Mouse (Mus musculus): ENCODE measurements around the gene Col6a2. TPM values are rescaled to one million over a fixed set of nuclear protein-coding genes. Genes with fewer than 3 reads are reported as not detected.

The Col6a2 gene
- polyA plus RNA-seq, 1 experiment from 2014 or later: 38.0 TPM

DNA sequence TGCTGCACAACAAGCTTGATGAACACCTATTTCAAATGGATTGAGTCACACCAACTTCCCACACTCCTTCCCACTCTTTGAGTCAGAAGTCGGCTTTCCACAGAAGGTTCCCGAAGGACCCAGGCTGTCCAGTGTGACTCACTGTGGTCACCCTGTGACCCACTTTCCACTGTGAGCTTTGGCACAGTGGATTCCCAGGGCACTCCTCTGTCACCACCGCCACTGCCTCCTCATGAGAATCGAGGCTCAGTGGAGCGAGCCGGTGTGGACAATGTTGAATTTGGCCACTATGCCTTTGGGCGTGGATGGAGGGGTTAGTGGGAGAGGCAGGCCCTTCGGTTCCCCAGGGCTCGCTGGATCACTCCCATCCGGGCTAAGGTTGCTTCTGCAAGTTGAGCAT, 25.3 kb upstream of the Col6a2 start:
- no peaks in the 10 kb centered on the region for H3K27me3 ChIP-seq (replicated peaks)
- H3K4me3 ChIP-seq: no peak overlapping the region
- no peaks in the 10 kb centered on the region; the same call in 1 of the 2 replicates for H3K9me3 ChIP-seq (replicated peaks)
- H3K36me3 ChIP-seq: no peaks in the 10 kb centered on the region
- no peak overlapping the region for H3K9ac ChIP-seq
- no peak overlapping the region for H3K4me2 ChIP-seq
- H3K4me1 ChIP-seq (replicated peaks): no peaks in the 10 kb centered on the region
- ATAC-seq (ENCODE audit: insufficient number of reproducible peaks, low FRiP score): no peak
- 87% methylated on average over 10 of the region's 10 CpGs for WGBS
- H3K27ac ChIP-seq (ENCODE audit: poor library complexity, severe bottlenecking): no peak overlapping the region

DNA sequence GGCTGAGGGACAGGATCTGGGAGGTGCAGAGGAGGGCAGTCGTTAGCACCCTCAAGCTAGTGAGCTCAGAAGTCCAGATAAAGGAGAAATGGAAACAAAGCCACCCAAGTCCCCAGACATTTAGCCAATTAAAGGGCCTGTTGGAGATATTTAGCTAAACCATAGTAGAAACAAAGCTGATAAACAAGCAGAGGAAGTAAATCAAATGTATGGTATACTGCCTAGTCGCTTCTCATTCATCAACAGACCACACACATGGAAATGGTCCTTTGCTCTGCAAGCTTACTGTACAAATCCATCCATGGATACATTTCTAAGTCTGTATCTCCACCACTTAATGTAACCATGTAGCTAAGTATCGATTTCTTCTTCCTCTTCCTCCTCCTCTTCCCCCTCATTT, 24.0 kb upstream of the Col6a2 start:
- 59% methylated on average over 3 of the region's 3 CpGs for WGBS
- Histone ChIP-seq H3K9me3 (replicated peaks) (no peaks in the 10 kb centered on the region; the same call in 1 of the 2 replicates), H3K36me3 (no peaks in the 10 kb centered on the region), H3K27ac (ENCODE audit: poor library complexity, severe bottlenecking) (no peak overlapping the region), H3K4me3 (no peak overlapping the region), H3K4me2 (no peak overlapping the region), H3K27me3 (replicated peaks) (no peaks in the 10 kb centered on the region), H3K4me1 (replicated peaks) (0 out of 2 replicates have a peak, but pooled peaks cover 4% of the 10 kb centered on the region), H3K9ac (no peak overlapping the region)
- no peak for ATAC-seq (ENCODE audit: insufficient number of reproducible peaks, low FRiP score)

GRCm38 (mm10) chr10:76645686-76646085, 22.3 kb upstream of the Col6a2 start:
- H3K4me2 ChIP-seq: no peak overlapping the region
- ATAC-seq (ENCODE audit: insufficient number of reproducible peaks, low FRiP score): no peak
- no peaks in the 10 kb centered on the region for H3K36me3 ChIP-seq
- H3K9me3 ChIP-seq (replicated peaks): no peaks in the 10 kb centered on the region; the same call in 1 of the 2 replicates
- WGBS: 80% methylated on average over 4 of the region's 4 CpGs
- no peak overlapping the region for H3K27ac ChIP-seq (ENCODE audit: poor library complexity, severe bottlenecking)
- 0 out of 2 replicates have a peak, but pooled peaks cover 4% of the 10 kb centered on the region for H3K4me1 ChIP-seq (replicated peaks)
- H3K9ac ChIP-seq: no peak overlapping the region
- H3K4me3 ChIP-seq: no peak overlapping the region
- H3K27me3 ChIP-seq (replicated peaks): no peaks in the 10 kb centered on the region

- Histone ChIP-seq H3K27me3 (replicated peaks) (no peaks in the 10 kb centered on the region), H3K4me3 (no peak overlapping the region), H3K9ac (no peak overlapping the region), H3K36me3 (no peaks in the 10 kb centered on the region), H3K27ac (ENCODE audit: poor library complexity, severe bottlenecking) (no peak overlapping the region), H3K9me3 (replicated peaks) (no peaks in the 10 kb centered on the region; the same call in 1 of the 2 replicates), H3K4me1 (replicated peaks) (0 out of 2 replicates have a peak, but pooled peaks cover 4% of the 10 kb centered on the region), H3K4me2 (no peak overlapping the region)
- no peak for ATAC-seq (ENCODE audit: insufficient number of reproducible peaks, low FRiP score)
These were observed 21.6 kb upstream of the Col6a2 start for GRCm38 (mm10) chr10:76645066-76645465.

DNA sequence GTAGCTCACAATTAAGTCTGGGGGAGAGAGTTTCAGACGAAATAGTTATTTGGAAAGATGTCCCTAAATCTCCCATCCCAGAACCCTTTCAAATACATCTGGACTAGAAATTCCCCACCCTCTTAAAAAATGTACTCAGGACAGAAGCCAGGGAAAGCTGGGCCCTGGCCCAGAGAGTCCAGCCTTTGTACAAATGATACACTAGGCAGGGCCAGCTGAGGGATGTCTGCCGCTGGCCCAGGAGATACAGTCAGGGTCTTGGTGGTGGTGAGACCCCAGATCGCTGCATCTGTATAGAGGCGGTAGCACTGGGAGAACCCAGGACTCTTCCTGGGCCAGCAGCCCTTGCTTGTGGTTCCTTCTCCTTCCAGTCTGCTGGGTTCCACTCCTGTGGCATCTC, 20.6 kb upstream of the Col6a2 start:
- Histone ChIP-seq H3K9ac (no peak overlapping the region), H3K9me3 (replicated peaks) (no peaks in the 10 kb centered on the region; the same call in 1 of the 2 replicates), H3K4me3 (no peak overlapping the region), H3K4me2 (no peak overlapping the region), H3K27ac (ENCODE audit: poor library complexity, severe bottlenecking) (no peak overlapping the region), H3K27me3 (replicated peaks) (no peaks in the 10 kb centered on the region), H3K36me3 (no peaks in the 10 kb centered on the region), H3K4me1 (replicated peaks) (0 out of 2 replicates have a peak, but pooled peaks cover 4% of the 10 kb centered on the region)
- ATAC-seq (ENCODE audit: insufficient number of reproducible peaks, low FRiP score): no peak
- 72% methylated on average over 4 of the region's 4 CpGs for WGBS

- H3K4me2 ChIP-seq: no peak overlapping the region
- H3K4me1 ChIP-seq (replicated peaks): 0 out of 2 replicates have a peak, but pooled peaks cover 4% of the 10 kb centered on the region
- 55% methylated on average over 9 of the region's 9 CpGs for WGBS
- no peak overlapping the region for H3K27ac ChIP-seq (ENCODE audit: poor library complexity, severe bottlenecking)
- H3K9ac ChIP-seq: no peak overlapping the region
- no peak for ATAC-seq (ENCODE audit: insufficient number of reproducible peaks, low FRiP score)
- no peak overlapping the region for H3K4me3 ChIP-seq
- H3K27me3 ChIP-seq (replicated peaks): no peaks in the 10 kb centered on the region
- no peaks in the 10 kb centered on the region for H3K36me3 ChIP-seq
- no peaks in the 10 kb centered on the region; the same call in 1 of the 2 replicates for H3K9me3 ChIP-seq (replicated peaks)
These were observed 20.0 kb upstream of the Col6a2 start for GRCm38 (mm10) chr10:76643446-76643845.

- Histone ChIP-seq H3K27me3 (replicated peaks) (no peaks in the 10 kb centered on the region), H3K4me2 (no peak overlapping the region), H3K4me1 (replicated peaks) (0 out of 2 replicates have a peak, but pooled peaks cover 4% of the 10 kb centered on the region), H3K27ac (ENCODE audit: poor library complexity, severe bottlenecking) (no peak overlapping the region), H3K9me3 (replicated peaks) (no peaks in the 10 kb centered on the region; the same call in 1 of the 2 replicates), H3K4me3 (no peak overlapping the region), H3K36me3 (no peaks in the 10 kb centered on the region), H3K9ac (no peak overlapping the region)
- WGBS: 65% methylated on average over 9 of the region's 9 CpGs
- no peak for ATAC-seq (ENCODE audit: insufficient number of reproducible peaks, low FRiP score)
These were observed 19.4 kb upstream of the Col6a2 start for GRCm38 (mm10) chr10:76642628-76643434.

- Histone ChIP-seq H3K9me3 (replicated peaks) (no peaks in the 10 kb centered on the region; the same call in 1 of the 2 replicates), H3K36me3 (no peaks in the 10 kb centered on the region), H3K4me3 (no peak overlapping the region), H3K27ac (ENCODE audit: poor library complexity, severe bottlenecking) (no peak overlapping the region), H3K9ac (no peak overlapping the region), H3K27me3 (replicated peaks) (no peaks in the 10 kb centered on the region), H3K4me1 (replicated peaks) (0 out of 2 replicates have a peak, but pooled peaks cover 4% of the 10 kb centered on the region), H3K4me2 (no peak overlapping the region)
- ATAC-seq (ENCODE audit: insufficient number of reproducible peaks, low FRiP score): no peak
- 82% methylated on average over 13 of the region's 13 CpGs for WGBS
These were observed 18.6 kb upstream of the Col6a2 start for GRCm38 (mm10) chr10:76641894-76642627.

DNA sequence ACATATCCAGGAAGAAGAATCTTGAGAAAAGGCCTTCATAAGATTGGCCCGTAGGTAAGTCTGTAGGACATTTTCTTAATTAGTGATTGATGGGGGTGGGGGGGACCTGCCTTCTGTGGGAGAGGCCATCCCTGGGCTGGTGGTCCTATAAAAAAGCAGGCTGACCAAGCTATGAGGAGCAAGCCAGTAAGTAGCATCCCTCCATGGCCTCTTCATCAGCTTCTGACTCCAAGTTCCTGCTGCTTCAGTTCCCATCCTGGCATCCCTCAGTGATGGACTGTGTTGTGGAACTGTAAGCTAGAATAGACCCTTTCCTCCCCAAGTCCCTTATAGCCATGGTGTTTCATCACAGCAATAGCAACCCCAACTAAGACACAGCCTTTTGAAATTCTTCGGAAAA, 16.5 kb upstream of the Col6a2 start:
- no peak overlapping the region for H3K9ac ChIP-seq
- no peak for ATAC-seq (ENCODE audit: insufficient number of reproducible peaks, low FRiP score)

DNA sequence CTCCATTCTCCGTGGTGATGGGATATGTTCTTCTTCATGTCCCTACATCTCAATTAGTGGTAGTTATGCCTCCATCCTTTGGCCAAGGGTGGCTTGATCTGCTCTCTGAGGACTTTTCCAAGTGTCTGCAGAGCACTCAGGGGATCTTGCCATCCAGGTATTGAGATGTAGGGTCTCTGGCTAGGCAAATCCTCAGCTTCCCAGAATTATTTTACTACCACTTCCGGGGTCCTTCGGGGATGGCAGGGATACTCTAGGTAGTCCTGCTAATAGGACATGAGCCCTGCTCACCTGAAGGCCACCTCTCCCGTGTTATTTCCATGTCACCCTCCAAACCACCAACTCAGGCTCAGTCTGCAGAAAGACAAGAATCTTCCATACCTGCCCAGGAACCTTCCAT, 13.2 kb upstream of the Col6a2 start:
- Histone ChIP-seq H3K27me3 (replicated peaks) (no peaks in the 10 kb centered on the region), H3K4me3 (no peak overlapping the region), H3K9me3 (replicated peaks) (no peaks in the 10 kb centered on the region), H3K36me3 (no peaks in the 10 kb centered on the region), H3K9ac (no peak overlapping the region), H3K27ac (ENCODE audit: poor library complexity, severe bottlenecking) (no peak overlapping the region), H3K4me1 (replicated peaks) (peaks cover 21% of the 10 kb centered on the region), H3K4me2 (no peak overlapping the region)
- no peak for ATAC-seq (ENCODE audit: insufficient number of reproducible peaks, low FRiP score)
- WGBS: 84% methylated on average over 4 of the region's 4 CpGs

More for the DNA sequence above, 16.5 kb upstream of the Col6a2 start:
- no peak overlapping the region for H3K4me2 ChIP-seq
- no peak overlapping the region for H3K27ac ChIP-seq (ENCODE audit: poor library complexity, severe bottlenecking)
- H3K9me3 ChIP-seq (replicated peaks): no peaks in the 10 kb centered on the region
- no peaks in the 10 kb centered on the region for H3K36me3 ChIP-seq
- no peaks in the 10 kb centered on the region for H3K27me3 ChIP-seq (replicated peaks)
- H3K4me3 ChIP-seq: no peak overlapping the region
- H3K4me1 ChIP-seq (replicated peaks): peaks cover 7% of the 10 kb centered on the region
- 85% methylated on average over 2 of the region's 2 CpGs for WGBS

DNA sequence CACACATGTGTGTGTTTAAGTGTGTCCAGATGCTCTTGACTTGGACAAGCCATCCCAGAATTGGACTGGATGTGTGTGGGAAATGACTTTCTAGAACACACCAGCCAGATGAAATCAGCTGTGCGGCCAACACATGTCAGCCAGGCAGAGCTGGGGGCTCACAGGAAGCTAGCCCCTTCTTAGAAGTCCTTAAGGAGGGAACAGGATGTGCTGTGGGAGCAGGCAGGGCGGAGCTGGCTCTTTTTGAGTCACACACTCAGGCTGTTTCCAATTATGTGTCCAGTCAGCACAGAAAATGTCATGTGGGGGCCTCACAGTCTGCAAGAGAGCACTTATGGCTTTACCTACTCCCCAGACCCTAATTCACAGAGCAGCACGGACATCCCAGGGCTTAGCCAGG, 12.6 kb upstream of the Col6a2 start:
- no peak for ATAC-seq (ENCODE audit: insufficient number of reproducible peaks, low FRiP score)
- Histone ChIP-seq H3K4me2 (no peak overlapping the region), H3K9ac (no peak overlapping the region), H3K9me3 (replicated peaks) (no peaks in the 10 kb centered on the region), H3K4me1 (replicated peaks) (peaks cover 21% of the 10 kb centered on the region), H3K27me3 (replicated peaks) (no peaks in the 10 kb centered on the region), H3K4me3 (no peak overlapping the region), H3K27ac (ENCODE audit: poor library complexity, severe bottlenecking) (no peak overlapping the region), H3K36me3 (no peaks in the 10 kb centered on the region)
- 64% methylated on average over 3 of the region's 3 CpGs for WGBS
